Mouse (Mus musculus) heart, embryonic 14.5 days (tissue): ENCODE measurements around the gene Herpud2. TPM values are rescaled to one million over a fixed set of nuclear protein-coding genes. Genes with fewer than 3 reads are reported as not detected.

Source experiments
- ATAC-seq: fragments of 200-750 bp; cut with Nextera tagmentation; 2 replicates; pipeline ENCODE4 v1.8.0; 2017; ENCODE audit warnings: low read depth, moderate TSS enrichment; ENCODE audit not compliant: insufficient number of reproducible peaks, insufficient read depth, low FRiP score
- H3K27ac ChIP-seq, 2 experiments: fragments of 200-500 bp in 1 of 2; fragments of 300-500 bp in 1 of 2; sonication (generic) in 1 of 2; replicated peaks in 1 of 2; 2 replicates each; pipeline ENCODE4 v1.5.1; 2012 to 2014; ENCODE audit warnings: low read depth in 2 of 2, low read length in 2 of 2, control low read depth in 1 of 2, mild to moderate bottlenecking in 1 of 2, mixed read lengths in 1 of 2; ENCODE audit not compliant: control insufficient read depth in 1 of 2, insufficient read depth in 1 of 2
- H3K27me3 ChIP-seq: fragments of 300-500 bp; sonication (generic); 2 replicates; pipeline ENCODE4 v1.6.1; 2014; ENCODE audit warnings: mild to moderate bottlenecking, low read length, control low read depth; ENCODE audit not compliant: control insufficient read depth, insufficient read depth
- H3K36me3 ChIP-seq: fragments of 300-500 bp; sonication (generic); 2 replicates; pipeline ENCODE4 v1.6.1; 2014; ENCODE audit warnings: mild to moderate bottlenecking, control low read depth, low read length, mixed read lengths; ENCODE audit not compliant: control insufficient read depth, insufficient read depth
- H3K4me1 ChIP-seq, 2 experiments: fragments of 200-500 bp in 1 of 2; fragments of 300-500 bp in 1 of 2; sonication (generic) in 1 of 2; 2 replicates each; pipeline ENCODE4 v1.6.1; 2012 to 2014; ENCODE audit warnings: low read length in 2 of 2, control low read depth in 1 of 2, mixed read lengths in 1 of 2; ENCODE audit not compliant: control insufficient read depth in 2 of 2, insufficient read depth in 2 of 2
- H3K4me2 ChIP-seq: fragments of 300-500 bp; sonication (generic); 2 replicates; pipeline ENCODE4 v1.6.1; 2014; ENCODE audit warnings: mild to moderate bottlenecking, low read length
- H3K4me3 ChIP-seq, 2 experiments: fragments of 200-500 bp in 1 of 2; fragments of 300-500 bp in 1 of 2; sonication (generic) in 1 of 2; 2 replicates each; pipeline ENCODE4 v1.5.1; 2012 to 2014; ENCODE audit warnings: low read length in 2 of 2, mild to moderate bottlenecking in 2 of 2, control low read depth in 1 of 2, low read depth in 1 of 2, moderate library complexity in 1 of 2; ENCODE audit not compliant: control insufficient read depth in 1 of 2, insufficient read depth in 1 of 2
- H3K9ac ChIP-seq: fragments of 300-500 bp; sonication (generic); 2 replicates; pipeline ENCODE4 v1.6.1; 2014; ENCODE audit warnings: mild to moderate bottlenecking, low read length
- H3K9me3 ChIP-seq: fragments of 300-500 bp; sonication (generic); 2 replicates; pipeline ENCODE4 v1.6.1; 2016; ENCODE audit warnings: low read length, control low read depth; ENCODE audit not compliant: control insufficient read depth
- WGBS: fragments of 180-500 bp; shearing (Covaris S2); extraction: QIAGEN DNeasy Blood & Tissue Kit; methylation state at CpG from one replicate; pipeline ENCODE4 v1.1.7; 2014; 5-methylcytosine and 5-hydroxymethylcytosine counted together
- polyA plus RNA-seq: library from polyadenylated mRNA; unstranded; fragments of >200 nt; fragmentation: Nextera tagmentation; extraction: Ambion mirVana; gene quantifications from 2 replicates; pipeline ENCODE4 v1.2.1, GENCODE M21; 2014

Herpud2 gene
- polyA plus RNA-seq, 1 experiment from 2014 or later: 36.7 TPM

GRCm38 (mm10) chr9:25169626-25170025 is 18.0 kb upstream of the Herpud2 start:
- Histone ChIP-seq H3K27ac (peak overlapping the region in 1 of 2 experiments; percentile 41; a peak in 1 of 4 replicates), H3K9ac (no peak overlapping the region), H3K4me3 (no peak overlapping the region), H3K36me3 (no peaks in the 10 kb centered on the region), H3K27me3 (no peaks in the 10 kb centered on the region), H3K4me2 (no peak overlapping the region), H3K9me3 (no peaks in the 10 kb centered on the region), H3K4me1 (peaks cover 14 to 17% of the 10 kb centered on the region in 2 experiments)
- no peak for ATAC-seq

- no peak for ATAC-seq
- H3K4me1 ChIP-seq: no peaks in the 10 kb centered on the region
- no peak overlapping the region for H3K27ac ChIP-seq
- H3K27me3 ChIP-seq: no peaks in the 10 kb centered on the region
- no peak overlapping the region for H3K4me3 ChIP-seq
- 28% methylated on average over 6 of the region's 6 CpGs for WGBS
- H3K9me3 ChIP-seq: no peaks in the 10 kb centered on the region
- H3K36me3 ChIP-seq: no peaks in the 10 kb centered on the region
- no peak overlapping the region for H3K9ac ChIP-seq
- H3K4me2 ChIP-seq: no peak overlapping the region
These were observed 16.0 kb upstream of the Herpud2 start for GRCm38 (mm10) chr9:25167458-25168084.

- no peak overlapping the region for H3K4me2 ChIP-seq
- H3K4me3 ChIP-seq: no peak overlapping the region
- H3K9me3 ChIP-seq: no peaks in the 10 kb centered on the region
- no peak for ATAC-seq
- no peak overlapping the region for H3K27ac ChIP-seq
- no peaks in the 10 kb centered on the region for H3K36me3 ChIP-seq
- H3K27me3 ChIP-seq: no peaks in the 10 kb centered on the region
- no peak overlapping the region for H3K9ac ChIP-seq
- H3K4me1 ChIP-seq: no peaks in the 10 kb centered on the region
- WGBS: 57% methylated on average over 4 of the region's 4 CpGs
These were observed 6.6 kb upstream of the Herpud2 start for GRCm38 (mm10) chr9:25158218-25158617.

GRCm38 (mm10) chr9:25156377-25156776 is 4.8 kb upstream of the Herpud2 start:
- Histone ChIP-seq H3K36me3 (no peaks in the 10 kb centered on the region), H3K27ac (no peak overlapping the region), H3K9me3 (no peaks in the 10 kb centered on the region), H3K9ac (no peak overlapping the region), H3K4me2 (no peak overlapping the region), H3K27me3 (no peaks in the 10 kb centered on the region), H3K4me3 (no peak overlapping the region), H3K4me1 (peaks cover 2 to 10% of the 10 kb centered on the region in 2 experiments; a peak in 2 of 4 replicates)
- 17% methylated on average over 1 of the region's 1 CpGs for WGBS
- ATAC-seq: no peak

GRCm38 (mm10) chr9:25153066-25153465 is 1.4 kb upstream of the Herpud2 start:
- H3K9me3 ChIP-seq: no peaks in the 10 kb centered on the region
- H3K4me1 ChIP-seq: peaks cover 4 to 26% of the 10 kb centered on the region in 2 experiments; a peak in 3 of 4 replicates
- no peak overlapping the region for H3K9ac ChIP-seq
- H3K27me3 ChIP-seq: no peaks in the 10 kb centered on the region
- H3K4me3 ChIP-seq: no peak overlapping the region
- H3K4me2 ChIP-seq: no peak overlapping the region
- H3K36me3 ChIP-seq: no peaks in the 10 kb centered on the region
- no peak overlapping the region for H3K27ac ChIP-seq
- ATAC-seq: no peak

GRCm38 (mm10) chr9:25152457-25152856 is 837 bp upstream of the Herpud2 start:
- H3K4me2 ChIP-seq: peak overlapping the region; percentile 93
- H3K27me3 ChIP-seq: no peaks in the 10 kb centered on the region
- ATAC-seq: no peak
- peak overlapping the region; percentile 100 for H3K27ac ChIP-seq
- peaks cover 4 to 28% of the 10 kb centered on the region in 2 experiments; a peak in 3 of 4 replicates for H3K4me1 ChIP-seq
- H3K9me3 ChIP-seq: no peaks in the 10 kb centered on the region
- WGBS: 21% methylated on average over 1 of the region's 1 CpGs
- H3K36me3 ChIP-seq: no peaks in the 10 kb centered on the region
- H3K9ac ChIP-seq: peak overlapping the region; percentile 96
- peak overlapping the region; percentile 88 to 94; a peak in 3 of 4 replicates for H3K4me3 ChIP-seq

- WGBS: 0% methylated on average over 67 of the region's 73 CpGs
These were observed 619 bp downstream of the Herpud2 start for GRCm38 (mm10) chr9:25150791-25151610.

More at GRCm38 (mm10) chr9:25150791-25151610, 619 bp downstream of the Herpud2 start:
- H3K9me3 ChIP-seq: no peaks in the 10 kb centered on the region
- peaks cover 5 to 30% of the 10 kb centered on the region in 2 experiments for H3K4me1 ChIP-seq
- H3K4me3 ChIP-seq: peak overlapping the region; percentile 88 to 94
- peak overlapping the region; percentile 100 for H3K27ac ChIP-seq
- H3K27me3 ChIP-seq: no peaks in the 10 kb centered on the region
- no peaks in the 10 kb centered on the region for H3K36me3 ChIP-seq
- H3K9ac ChIP-seq: peak overlapping the region; percentile 96
- ATAC-seq: peak; percentile 68
- peak overlapping the region; percentile 93 for H3K4me2 ChIP-seq
